Mouse (Mus musculus): ENCODE measurements at regions not wholly inside any gene's neighbourhood (a gene's known extent, or its start where the extent isn't known, plus 50 kb on each side); places are given as distances from the start of the nearest gene placed in this dataset.
A peak's percentile ranks its signal among the peaks of the same experiment; 100 is the strongest.
"Not testable (repeated sequence)": the region's sequence is repeated elsewhere in the genome, so short reads cannot be mapped to it uniquely, and the experiment has no call there.

- 87% methylated on average over 2 of the region's 2 CpGs for WGBS
- no peak for DNase-seq (ENCODE audit: low spot score)
- no peak overlapping the region for H3K4me3 ChIP-seq
Observed at GRCm38 (mm10) chr5:91860489-91860888, 102.4 kb downstream of the Rchy1 start.

GRCm38 (mm10) chr5:91852330-91852729, 110.5 kb downstream of the Rchy1 start:
- no peaks in the 10 kb centered on the region for H3K9me3 ChIP-seq (replicated peaks)
- no peak overlapping the region for H3K4me3 ChIP-seq
- no peaks in the 10 kb centered on the region for H3K4me1 ChIP-seq
- H3K27me3 ChIP-seq (ENCODE audit: low read depth, poor library complexity, severe bottlenecking), result no peaks in the 10 kb centered on the region
- 85% methylated on average over 4 of the region's 4 CpGs for WGBS
- no peak overlapping the region for H3K27ac ChIP-seq (replicated peaks)
- H3K36me3 ChIP-seq, result no peaks in the 10 kb centered on the region
- DNase-seq (ENCODE audit: low spot score), result no peak

More at GRCm38 (mm10) chr5:91860489-91860888, 102.4 kb downstream of the Rchy1 start:
- H3K27me3 ChIP-seq (ENCODE audit: low read depth, poor library complexity, severe bottlenecking), result no peaks in the 10 kb centered on the region
- no peaks in the 10 kb centered on the region for H3K36me3 ChIP-seq
- no peak overlapping the region for H3K27ac ChIP-seq (replicated peaks)
- H3K4me1 ChIP-seq, result no peaks in the 10 kb centered on the region
- no peaks in the 10 kb centered on the region for H3K9me3 ChIP-seq (replicated peaks)

- not testable (repeated sequence) for DNase-seq (ENCODE audit: low spot score); H3K4me1 ChIP-seq; H3K9me3 ChIP-seq (replicated peaks); H3K27ac ChIP-seq (replicated peaks); H3K4me3 ChIP-seq; H3K27me3 ChIP-seq (ENCODE audit: low read depth, poor library complexity, severe bottlenecking); H3K36me3 ChIP-seq
- 95% methylated on average over 4 of the region's 4 CpGs for WGBS
Observed at GRCm38 (mm10) chr5:91850862-91851569, 111.9 kb downstream of the Rchy1 start.

- H3K4me3 ChIP-seq, result no peak overlapping the region
- no peak overlapping the region for H3K27ac ChIP-seq (replicated peaks)
- WGBS, result 91% methylated on average over 5 of the region's 5 CpGs
Observed at GRCm38 (mm10) chr5:91850440-91850839, 112.4 kb downstream of the Rchy1 start.

GRCm38 (mm10) chr5:91849533-91849932, 113.3 kb downstream of the Rchy1 start:
- no peak for DNase-seq (ENCODE audit: low spot score)

More at GRCm38 (mm10) chr5:91850440-91850839, 112.4 kb downstream of the Rchy1 start:
- H3K27me3 ChIP-seq (ENCODE audit: low read depth, poor library complexity, severe bottlenecking), result no peaks in the 10 kb centered on the region
- DNase-seq (ENCODE audit: low spot score), result no peak
- no peaks in the 10 kb centered on the region for H3K9me3 ChIP-seq (replicated peaks)
- no peaks in the 10 kb centered on the region for H3K4me1 ChIP-seq
- H3K36me3 ChIP-seq, result no peaks in the 10 kb centered on the region

GRCm38 (mm10) chr5:91849114-91849513, 113.8 kb downstream of the Rchy1 start:
- 77% methylated on average over 4 of the region's 4 CpGs for WGBS
- H3K27me3 ChIP-seq (ENCODE audit: low read depth, poor library complexity, severe bottlenecking), result no peaks in the 10 kb centered on the region
- no peak overlapping the region for H3K4me3 ChIP-seq

More at GRCm38 (mm10) chr5:91849533-91849932, 113.3 kb downstream of the Rchy1 start:
- Histone ChIP-seq H3K4me3 (no peak overlapping the region), H3K9me3 (replicated peaks) (no peaks in the 10 kb centered on the region), H3K4me1 (no peaks in the 10 kb centered on the region), H3K27ac (replicated peaks) (no peak overlapping the region), H3K27me3 (ENCODE audit: low read depth, poor library complexity, severe bottlenecking) (no peaks in the 10 kb centered on the region), H3K36me3 (no peaks in the 10 kb centered on the region)
- 93% methylated on average over 2 of the region's 2 CpGs for WGBS

GRCm38 (mm10) chr5:91848528-91848927, 114.3 kb downstream of the Rchy1 start:
- DNase-seq (ENCODE audit: low spot score), result no peak
- no peaks in the 10 kb centered on the region for H3K4me1 ChIP-seq
- no peaks in the 10 kb centered on the region for H3K27me3 ChIP-seq (ENCODE audit: low read depth, poor library complexity, severe bottlenecking)
- H3K27ac ChIP-seq (replicated peaks), result no peak overlapping the region
- no peaks in the 10 kb centered on the region for H3K9me3 ChIP-seq (replicated peaks)
- H3K4me3 ChIP-seq, result no peak overlapping the region
- 75% methylated on average over 3 of the region's 3 CpGs for WGBS
- no peaks in the 10 kb centered on the region for H3K36me3 ChIP-seq

More at GRCm38 (mm10) chr5:91849114-91849513, 113.8 kb downstream of the Rchy1 start:
- Histone ChIP-seq H3K27ac (replicated peaks) (no peak overlapping the region), H3K4me1 (no peaks in the 10 kb centered on the region), H3K36me3 (no peaks in the 10 kb centered on the region), H3K9me3 (replicated peaks) (no peaks in the 10 kb centered on the region)
- no peak for DNase-seq (ENCODE audit: low spot score)

GRCm38 (mm10) chr5:91843044-91843443, 119.8 kb downstream of the Rchy1 start:
- no peaks in the 10 kb centered on the region for H3K4me1 ChIP-seq
- H3K9me3 ChIP-seq (replicated peaks), result no peaks in the 10 kb centered on the region
- no peaks in the 10 kb centered on the region for H3K27me3 ChIP-seq (ENCODE audit: low read depth, poor library complexity, severe bottlenecking)
- 90% methylated on average over 4 of the region's 4 CpGs for WGBS
- no peaks in the 10 kb centered on the region for H3K36me3 ChIP-seq
- H3K4me3 ChIP-seq, result no peak overlapping the region
- no peak for DNase-seq (ENCODE audit: low spot score)
- no peak overlapping the region for H3K27ac ChIP-seq (replicated peaks)

GRCm38 (mm10) chr5:91841066-91841465, 121.8 kb downstream of the Rchy1 start:
- DNase-seq (ENCODE audit: low spot score), result no peak
- H3K4me1 ChIP-seq, result no peaks in the 10 kb centered on the region
- no peaks in the 10 kb centered on the region for H3K27me3 ChIP-seq (ENCODE audit: low read depth, poor library complexity, severe bottlenecking)
- no peaks in the 10 kb centered on the region for H3K9me3 ChIP-seq (replicated peaks)
- 87% methylated on average over 4 of the region's 4 CpGs for WGBS
- no peak overlapping the region for H3K4me3 ChIP-seq
- H3K27ac ChIP-seq (replicated peaks), result no peak overlapping the region
- H3K36me3 ChIP-seq, result no peaks in the 10 kb centered on the region

- 85% methylated on average over 6 of the region's 6 CpGs for WGBS
- Histone ChIP-seq H3K9me3 (replicated peaks) (no peaks in the 10 kb centered on the region), H3K4me1 (no peaks in the 10 kb centered on the region), H3K27me3 (ENCODE audit: low read depth, poor library complexity, severe bottlenecking) (no peaks in the 10 kb centered on the region), H3K36me3 (no peaks in the 10 kb centered on the region), H3K27ac (replicated peaks) (no peak overlapping the region), H3K4me3 (no peak overlapping the region)
- DNase-seq (ENCODE audit: low spot score), result no peak
Observed at GRCm38 (mm10) chr5:91828481-91828880, 134.4 kb downstream of the Rchy1 start.

- H3K27me3 ChIP-seq (ENCODE audit: low read depth, poor library complexity, severe bottlenecking), result no peaks in the 10 kb centered on the region
- no peak overlapping the region for H3K27ac ChIP-seq (replicated peaks)
- H3K9me3 ChIP-seq (replicated peaks), result no peaks in the 10 kb centered on the region
- H3K4me1 ChIP-seq, result no peaks in the 10 kb centered on the region
- no peak overlapping the region for H3K4me3 ChIP-seq
- no peak for DNase-seq (ENCODE audit: low spot score)
- WGBS, result 33% methylated on average over 1 of the region's 1 CpGs
- no peaks in the 10 kb centered on the region for H3K36me3 ChIP-seq
Observed at GRCm38 (mm10) chr5:91826636-91827035, 136.2 kb downstream of the Rchy1 start.

GRCm38 (mm10) chr5:91822844-91823576, 139.9 kb downstream of the Rchy1 start:
- Histone ChIP-seq H3K9me3 (replicated peaks) (no peaks in the 10 kb centered on the region), H3K36me3 (no peaks in the 10 kb centered on the region), H3K27me3 (ENCODE audit: low read depth, poor library complexity, severe bottlenecking) (0 out of 2 replicates have a peak, but pooled peaks cover 2% of the 10 kb centered on the region), H3K27ac (replicated peaks) (no peak overlapping the region), H3K4me3 (no peak overlapping the region), H3K4me1 (peaks cover 12% of the 10 kb centered on the region)
- 84% methylated on average over 9 of the region's 9 CpGs for WGBS
- DNase-seq (ENCODE audit: low spot score), result no peak

GRCm38 (mm10) chr5:91818800-91819199, 144.1 kb downstream of the Rchy1 start:
- WGBS, result 33% methylated on average over 12 of the region's 12 CpGs
- DNase-seq (ENCODE audit: low spot score), result peak; percentile 13
- H3K4me3 ChIP-seq, result no peak overlapping the region

More at GRCm38 (mm10) chr5:91818800-91819199, 144.1 kb downstream of the Rchy1 start:
- Histone ChIP-seq H3K27ac (replicated peaks) (peak overlapping the region; percentile 24; the same call in 1 of the 2 replicates), H3K9me3 (replicated peaks) (no peaks in the 10 kb centered on the region), H3K36me3 (no peaks in the 10 kb centered on the region), H3K27me3 (ENCODE audit: low read depth, poor library complexity, severe bottlenecking) (0 out of 2 replicates have a peak, but pooled peaks cover 3% of the 10 kb centered on the region), H3K4me1 (peaks cover 14% of the 10 kb centered on the region)
